Mouse (Mus musculus) frontal cortex, adult (tissue): ENCODE measurements around the gene Elp4.

Experiments
- ATAC-seq: cut with Nextera tagmentation; 2 replicates; pipeline ENCODE4 v1.9.2; 2017; ENCODE audit warnings: mild to moderate bottlenecking, moderate library complexity, mixed read lengths; ENCODE audit not compliant: low TSS enrichment

The Elp4 gene

DNA sequence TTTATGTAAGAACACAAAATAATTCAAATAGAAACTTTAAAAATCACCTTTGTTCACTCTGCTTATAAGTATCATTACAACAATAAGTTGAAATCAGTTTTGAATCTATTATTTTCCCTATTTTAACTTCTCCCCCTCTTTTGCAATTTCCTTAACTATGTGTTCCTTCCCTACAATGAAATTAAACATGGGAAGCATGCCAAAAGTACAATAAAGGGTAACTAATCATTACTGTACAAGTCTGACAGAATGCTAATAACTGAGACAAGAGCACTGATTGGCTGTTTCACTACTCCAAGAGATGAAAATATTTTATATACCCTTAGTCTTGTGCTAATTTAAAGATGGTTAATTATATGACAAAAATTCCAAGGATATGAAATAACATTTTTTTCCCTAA lies 99.2 kb downstream of the Elp4 start:
- no peak for ATAC-seq

DNA sequence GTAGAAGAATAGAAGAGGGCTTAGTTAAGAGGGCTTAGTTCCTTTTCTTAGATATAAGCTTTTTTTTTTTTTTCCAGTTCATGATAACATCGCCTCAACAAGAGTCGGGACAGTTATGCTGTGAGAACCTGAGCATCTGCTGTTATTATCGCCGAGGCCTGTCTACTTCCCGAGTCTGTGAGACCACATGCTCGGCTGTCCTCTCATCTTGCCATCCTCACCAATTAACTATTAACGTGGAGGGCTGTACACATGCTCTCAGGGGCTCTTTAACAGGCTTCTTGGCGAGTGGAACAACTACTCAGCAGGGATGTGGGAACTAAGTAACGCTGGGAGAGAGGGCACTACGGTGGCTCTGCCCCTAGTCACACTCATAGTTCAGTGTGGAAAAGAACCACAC lies 99.9 kb downstream of the Elp4 start:
- no peak for ATAC-seq

DNA sequence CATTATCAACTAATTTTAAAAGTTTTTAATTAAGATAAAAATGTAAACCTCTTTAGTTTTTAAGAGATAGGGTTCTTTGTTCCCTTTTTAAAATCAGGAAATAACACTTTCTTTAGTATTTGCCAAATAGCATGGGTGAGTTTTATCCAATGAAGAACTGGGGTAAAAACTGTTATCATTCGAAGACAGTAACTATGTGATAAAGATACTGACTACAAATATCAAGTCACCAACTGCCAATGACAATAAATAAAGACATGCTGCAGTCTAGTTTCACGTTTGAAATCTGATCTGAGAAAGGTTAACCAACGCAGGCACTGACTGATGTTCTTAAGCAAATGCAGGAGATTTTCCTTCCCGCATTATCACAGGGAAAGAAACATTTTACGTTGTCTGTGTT lies 100.9 kb downstream of the Elp4 start:
- no peak for ATAC-seq

- no peak for ATAC-seq
These were observed 101.5 kb downstream of the Elp4 start for GRCm38 (mm10) chr2:105802902-105803301.

DNA sequence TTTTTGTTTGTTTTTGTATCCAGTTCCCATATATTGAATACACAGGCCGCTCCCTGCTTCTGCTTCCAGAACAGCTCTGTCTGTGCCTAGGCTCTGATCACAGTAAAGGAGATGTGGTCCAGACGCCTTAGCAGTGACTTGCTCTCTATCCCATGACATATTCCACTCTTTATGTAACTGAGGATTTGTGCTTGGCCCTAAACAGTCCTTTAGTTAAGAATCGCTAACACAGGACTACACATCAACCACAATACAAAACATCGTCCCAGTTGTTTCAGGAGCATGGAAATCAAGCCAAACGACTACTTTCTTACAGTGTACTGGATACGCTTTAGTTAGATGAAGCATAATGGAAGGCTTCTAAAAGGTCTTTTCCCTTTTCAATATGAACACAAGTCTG lies 102.8 kb downstream of the Elp4 start:
- ATAC-seq: no peak

DNA sequence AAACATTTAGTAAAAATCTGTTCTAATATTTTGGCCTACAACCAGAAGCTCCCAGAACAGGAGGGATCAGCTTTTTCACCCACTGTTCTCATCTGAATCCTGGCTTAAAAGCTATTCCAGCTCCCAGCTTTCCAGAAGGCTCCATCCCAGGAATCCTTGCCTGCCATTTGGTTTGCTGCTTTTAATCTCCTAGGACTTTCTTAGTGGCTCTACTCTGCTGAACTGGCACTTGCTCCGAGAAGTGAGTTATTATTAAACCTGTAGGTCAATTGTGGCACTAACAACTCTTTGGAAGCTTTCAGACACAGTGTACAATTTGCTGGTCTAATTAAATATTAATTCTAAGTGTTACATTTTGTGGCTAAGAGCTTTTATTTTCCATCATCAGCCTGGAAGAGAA lies 103.7 kb downstream of the Elp4 start:
- no peak for ATAC-seq

DNA sequence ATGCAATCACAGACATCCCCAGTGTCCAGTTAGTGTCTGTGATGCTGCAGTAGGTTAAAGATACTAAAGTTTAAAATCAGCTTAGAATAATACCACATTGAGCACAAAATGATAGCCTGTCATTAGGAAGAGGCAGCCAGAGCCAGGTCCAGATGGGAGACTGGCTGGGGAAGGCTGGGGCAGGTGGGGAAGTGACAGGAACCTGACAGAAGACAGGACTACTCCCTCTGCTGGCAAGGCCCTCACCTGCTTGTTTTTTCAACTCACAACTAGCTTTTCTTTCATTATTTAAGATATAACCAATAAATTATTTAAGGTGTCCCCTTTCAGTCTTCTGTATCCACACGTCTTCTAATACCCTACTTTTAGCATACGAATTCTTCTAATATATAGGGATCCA lies 104.5 kb downstream of the Elp4 start:
- no peak for ATAC-seq

DNA sequence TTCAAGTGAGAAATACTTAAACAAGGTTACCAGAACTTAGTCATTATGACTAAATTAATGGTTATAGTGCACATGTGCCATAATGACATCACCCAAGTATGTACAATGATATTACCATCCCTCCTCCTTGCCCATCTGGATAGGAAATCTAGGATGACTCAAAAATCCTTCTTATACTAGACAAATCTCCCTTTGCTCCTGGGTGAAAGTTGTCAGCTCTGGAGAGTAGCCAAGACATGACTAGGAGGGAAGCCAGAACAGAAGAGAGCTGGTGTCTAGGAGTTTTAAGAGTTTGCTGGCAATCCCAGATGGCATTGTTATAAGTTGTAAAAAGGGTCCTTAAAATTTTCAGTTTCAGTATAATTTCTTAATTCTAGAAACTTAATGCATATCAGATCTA lies 106.5 kb downstream of the Elp4 start:
- peak; percentile 81 for ATAC-seq

DNA sequence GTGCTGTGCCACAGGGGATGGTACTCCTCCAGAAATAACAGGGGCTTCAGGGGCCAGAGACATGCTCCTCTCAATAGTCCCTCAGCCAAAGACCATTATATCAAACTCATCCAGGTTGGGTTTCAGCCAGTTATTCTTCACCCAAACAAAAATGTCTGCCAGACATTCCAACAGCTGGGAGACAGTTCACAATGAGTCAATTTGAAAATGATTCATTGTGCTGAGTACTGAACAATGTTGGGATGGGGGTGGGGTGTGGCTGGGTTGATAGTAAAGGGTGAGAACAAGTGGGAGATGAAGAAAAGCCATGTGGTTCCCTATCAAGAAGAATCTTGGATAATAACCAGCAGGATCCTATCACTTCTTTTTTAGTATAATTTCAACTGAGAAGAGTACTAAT lies 108.3 kb downstream of the Elp4 start:
- ATAC-seq: no peak

- no peak for ATAC-seq
These were observed 111.8 kb downstream of the Elp4 start for GRCm38 (mm10) chr2:105792339-105793120.

DNA sequence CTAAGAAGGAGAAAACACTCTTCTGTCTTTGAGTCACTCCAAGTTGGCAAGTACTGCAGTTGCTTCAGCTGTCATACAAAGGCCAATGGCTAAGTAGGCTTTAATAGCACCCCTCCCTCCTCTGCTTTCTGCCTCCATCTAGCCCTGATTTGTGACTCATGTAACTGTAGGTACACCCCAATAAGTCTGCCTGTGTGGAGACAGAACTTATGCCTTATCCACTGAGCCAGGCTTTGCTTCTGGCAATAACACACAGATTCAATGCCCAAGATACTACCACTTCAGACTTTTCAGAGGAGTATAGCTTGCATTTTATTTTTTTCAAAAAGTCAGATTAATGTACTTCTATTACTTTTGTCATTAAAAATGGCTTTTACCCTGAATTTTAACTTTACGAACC lies 114.4 kb downstream of the Elp4 start:
- ATAC-seq: no peak

DNA sequence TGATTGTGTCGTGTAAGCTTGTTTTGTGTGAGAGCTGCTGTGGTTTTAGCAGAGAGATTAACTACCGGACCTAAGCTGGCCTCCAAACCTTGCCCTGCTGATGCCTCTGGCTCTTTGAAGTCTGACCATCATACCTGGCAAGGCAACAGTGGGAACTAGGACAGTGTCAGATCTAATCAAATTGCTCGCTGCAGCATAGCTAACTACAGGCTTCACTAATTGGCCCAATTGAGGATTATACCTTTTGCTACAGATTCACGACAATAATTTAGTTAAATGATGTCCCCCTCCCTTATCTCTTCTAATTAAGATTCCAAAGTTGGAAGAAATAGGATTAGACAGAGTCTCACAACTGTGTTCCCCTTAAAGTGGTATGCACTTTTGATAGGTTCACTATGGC lies 116.6 kb downstream of the Elp4 start:
- no peak for ATAC-seq

DNA sequence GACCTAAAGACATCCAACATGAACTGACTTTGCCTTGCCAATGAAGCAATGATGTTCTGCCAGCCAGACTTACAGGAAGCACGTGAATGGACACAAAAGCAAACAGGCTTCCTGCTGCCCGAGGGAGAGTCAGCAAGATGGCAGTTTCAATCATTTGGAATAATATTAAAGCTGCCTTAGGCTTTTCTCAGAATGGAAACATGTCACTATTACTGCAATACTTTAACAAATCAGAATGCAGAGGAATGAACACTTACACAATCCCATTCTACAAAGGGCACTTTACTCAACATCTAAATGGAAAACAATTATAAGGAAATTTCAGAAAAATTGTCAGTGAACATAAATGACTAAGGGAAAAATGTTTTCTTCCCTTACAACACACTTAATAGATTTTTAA lies 117.4 kb downstream of the Elp4 start:
- no peak for ATAC-seq

GRCm38 (mm10) chr2:105782885-105783284 lies 121.5 kb downstream of the Elp4 start:
- no peak for ATAC-seq

DNA sequence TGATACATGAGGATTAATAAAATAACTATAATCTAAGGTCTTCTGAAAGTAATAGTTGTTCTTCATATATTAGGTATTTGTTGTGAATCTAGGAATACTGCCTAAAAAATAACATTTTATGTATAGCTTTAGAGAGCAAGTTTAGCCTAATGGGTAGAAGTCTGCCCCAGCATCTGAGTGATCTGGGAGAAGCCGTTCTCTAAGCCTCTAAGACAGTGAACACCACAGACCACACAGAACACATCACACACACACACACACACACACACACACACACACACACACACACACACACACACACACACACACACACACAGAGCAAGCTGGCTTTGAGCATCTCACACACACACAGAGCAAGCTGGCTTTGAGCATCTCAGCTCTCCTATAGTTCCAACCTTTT lies 123.6 kb downstream of the Elp4 start:
- ATAC-seq: no peak

GRCm38 (mm10) chr2:105779320-105779891 lies 125.0 kb downstream of the Elp4 start:
- no peak for ATAC-seq

- no peak for ATAC-seq
These were observed 133.1 kb downstream of the Elp4 start for GRCm38 (mm10) chr2:105771314-105771713.

- ATAC-seq: no peak
These were observed 134.5 kb downstream of the Elp4 start for GRCm38 (mm10) chr2:105769747-105770328.

GRCm38 (mm10) chr2:105753512-105753911 lies 150.9 kb downstream of the Elp4 start:
- no peak for ATAC-seq

DNA sequence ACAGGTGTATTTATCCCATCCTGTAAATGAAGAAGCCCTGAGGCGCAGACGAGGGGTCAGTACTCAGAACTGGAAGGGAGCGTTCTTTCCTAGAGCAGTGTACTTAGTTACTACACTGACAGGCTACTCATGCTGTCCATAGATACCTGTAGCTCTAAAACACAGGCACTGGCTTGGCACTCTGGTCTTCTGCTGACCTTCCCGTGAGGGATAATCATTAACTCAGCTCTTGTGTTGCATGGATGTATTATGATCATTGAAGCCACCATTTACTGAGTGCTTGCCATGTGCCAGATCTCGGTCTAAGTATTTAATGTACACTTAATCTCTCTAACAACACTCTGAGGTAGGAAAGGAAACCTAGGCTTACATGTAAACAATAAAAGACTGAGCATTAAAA lies 155.3 kb downstream of the Elp4 start:
- no peak for ATAC-seq

DNA sequence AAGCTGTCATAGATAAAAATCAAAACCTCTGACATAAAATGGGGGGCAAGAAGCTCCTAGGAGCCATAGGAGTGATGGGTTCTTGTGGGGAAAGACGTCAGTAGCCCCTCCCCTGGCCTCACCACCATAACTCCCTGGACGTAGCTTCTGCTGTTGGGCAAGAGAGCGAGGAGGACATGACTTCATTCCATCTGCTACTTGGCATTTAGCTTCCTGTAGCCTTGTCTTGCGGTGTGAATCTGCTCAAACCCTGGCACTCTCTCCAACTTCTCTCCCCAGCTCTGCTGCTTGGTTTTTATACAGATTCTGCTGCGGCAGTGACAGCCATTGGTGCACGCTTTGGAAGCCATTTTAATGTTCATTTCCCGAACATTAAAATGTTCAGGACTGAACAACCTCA lies 157.5 kb downstream of the Elp4 start:
- ATAC-seq: no peak

DNA sequence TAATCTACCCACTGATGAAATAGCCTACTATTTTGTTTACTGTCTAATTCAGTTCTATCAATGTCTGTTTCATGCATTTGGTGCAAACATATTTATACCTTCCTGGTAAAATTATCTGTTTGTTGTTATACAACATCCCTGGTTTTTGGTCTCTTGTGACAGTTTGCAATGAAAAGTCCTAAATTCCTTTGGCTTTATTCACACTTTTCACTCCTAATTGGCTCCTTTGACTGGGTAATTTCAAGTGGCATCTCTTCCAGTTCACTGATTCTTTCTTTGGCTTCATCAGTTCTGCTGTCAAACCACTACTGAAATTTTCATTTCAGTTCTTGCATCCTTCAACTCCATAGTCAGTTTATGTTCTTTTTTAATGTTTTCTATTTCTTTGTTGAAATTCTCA lies 168.2 kb downstream of the Elp4 start:
- ATAC-seq: no peak

DNA sequence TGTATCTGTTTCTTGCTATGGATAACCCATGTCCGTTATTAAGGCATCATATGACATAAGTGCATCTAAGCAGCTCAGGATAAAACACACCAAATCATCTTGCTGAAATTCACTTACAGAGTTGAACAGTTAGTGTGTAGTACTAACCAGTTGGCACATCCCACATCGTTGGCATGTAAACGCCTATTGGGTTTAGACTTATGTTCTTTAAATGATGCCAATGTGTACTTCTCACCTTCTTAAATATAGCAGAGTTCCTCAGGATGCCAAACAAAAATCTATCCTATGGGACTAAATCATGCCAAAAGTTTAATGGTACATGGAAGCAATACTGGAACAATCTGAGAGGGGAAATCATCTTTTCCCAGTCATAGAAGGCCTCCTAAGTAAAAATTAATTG lies 173.7 kb downstream of the Elp4 start:
- peak; percentile 98 for ATAC-seq

GRCm38 (mm10) chr2:105726657-105727056 lies 177.7 kb downstream of the Elp4 start:
- ATAC-seq: no peak
